Mouse (Mus musculus) spleen, postnatal 10 days (tissue): Measurements from ENCODE around the gene Txlna.

Experiments
- DNase-seq, 2 experiments: peaks; one replicate each; pipeline ENCODE4 v3.0.0; 2021 to 2022; ENCODE audit warnings: low spot score in 2 of 2

Gene Txlna

GRCm38 (mm10) chr4:129625029-129625370 is 15.9 kb downstream of the Txlna start:
- DNase-seq: peak; percentile 47 to 82

GRCm38 (mm10) chr4:129624281-129625028 is 16.4 kb downstream of the Txlna start:
- DNase-seq: peak; percentile 53 to 84

GRCm38 (mm10) chr4:129623681-129624091 is 17.2 kb downstream of the Txlna start, which contains the start of gene Ccdc28b:
Gene Ccdc28b (minus strand): TSS chr4:129623947.
- DNase-seq: peak; percentile 45 to 46

- DNase-seq: no peak
Observed at GRCm38 (mm10) chr4:129622803-129623535, 17.9 kb downstream of the Txlna start.

DNA sequence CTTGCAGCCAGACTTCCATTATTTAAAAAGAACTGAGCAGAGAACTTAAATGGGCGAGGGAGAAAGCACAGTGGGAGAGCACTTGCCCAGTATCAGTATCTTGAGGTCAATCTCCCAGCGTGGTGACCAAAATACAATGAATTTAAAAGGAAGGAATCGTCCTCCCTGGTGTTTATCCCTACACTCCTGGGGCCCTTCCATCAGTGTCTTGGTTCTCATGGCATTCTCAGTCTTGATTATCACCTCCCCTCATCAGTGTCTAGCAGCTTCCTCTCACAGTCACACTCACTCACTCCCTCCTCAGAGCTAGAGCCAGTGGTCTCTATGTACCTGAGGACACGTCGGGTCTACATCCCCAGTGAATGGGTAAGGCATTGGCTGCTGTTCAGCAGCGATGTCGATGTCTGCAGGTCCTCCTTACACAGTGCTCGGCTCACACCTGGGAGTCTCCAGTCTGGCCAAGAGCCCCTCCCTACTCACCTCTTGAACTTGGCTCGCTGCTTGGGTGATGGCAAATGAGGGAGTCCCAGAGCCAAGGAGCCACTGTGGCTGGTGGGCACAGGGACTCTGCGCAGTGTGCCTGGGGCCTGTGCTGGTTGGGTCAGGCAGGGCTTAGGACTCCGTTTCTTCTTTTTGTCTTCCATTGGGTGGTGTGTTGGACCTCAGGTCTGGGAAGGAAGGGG is 18.6 kb downstream of the Txlna start:
- no peak for DNase-seq

- no peak for DNase-seq
Observed at GRCm38 (mm10) chr4:129621283-129621841, 19.5 kb downstream of the Txlna start.

GRCm38 (mm10) chr4:129620419-129621282 is 20.2 kb downstream of the Txlna start:
- DNase-seq: no peak

DNA sequence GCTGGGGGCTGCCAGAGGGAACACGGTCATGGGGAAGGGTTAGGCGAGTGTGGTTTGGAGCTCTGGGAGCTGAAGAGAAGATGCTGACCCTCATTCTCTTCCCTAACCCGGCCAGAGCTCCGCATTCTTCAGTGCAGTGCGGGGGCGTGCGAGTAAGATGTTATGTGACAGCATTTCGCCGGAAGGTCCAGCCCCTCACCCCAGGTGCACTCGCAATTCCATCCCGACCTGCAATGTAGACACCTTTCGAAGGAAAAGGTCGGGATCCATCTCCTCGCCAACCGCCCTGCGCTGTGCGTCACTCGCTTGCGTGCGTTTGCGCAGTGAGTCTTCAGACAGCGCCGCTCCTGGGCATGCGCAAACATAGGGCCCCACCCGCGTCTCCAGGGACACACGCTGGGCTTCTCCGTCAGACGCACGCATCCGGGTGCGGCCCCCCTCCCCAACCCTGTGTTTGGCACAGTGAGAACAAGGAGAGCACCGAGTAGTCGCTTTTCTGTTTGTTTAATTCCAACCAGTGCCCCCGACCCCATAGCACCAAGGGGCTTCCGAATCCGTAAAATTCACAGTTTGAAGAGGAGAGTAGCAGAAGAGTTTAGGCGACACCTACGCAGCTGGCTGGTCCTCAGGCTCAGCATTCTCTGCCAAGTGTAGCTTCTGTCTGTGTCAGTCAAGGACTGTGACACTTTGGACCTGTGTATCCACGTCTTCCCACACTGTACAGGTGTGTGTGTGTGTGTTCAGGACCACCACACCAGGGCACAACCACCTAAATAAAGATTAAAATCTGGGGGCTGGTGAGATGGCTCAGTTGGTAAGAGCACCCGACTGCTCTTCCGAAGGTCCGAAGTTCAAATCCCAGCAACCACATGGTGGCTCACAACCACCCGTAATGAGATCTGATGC is 21.8 kb downstream of the Txlna start, which contains the start of gene Iqcc:
Iqcc (minus strand) TSS at position 314 of the 906 bp plus-strand sequence.
- DNase-seq: peak; percentile 83 to 95

DNA sequence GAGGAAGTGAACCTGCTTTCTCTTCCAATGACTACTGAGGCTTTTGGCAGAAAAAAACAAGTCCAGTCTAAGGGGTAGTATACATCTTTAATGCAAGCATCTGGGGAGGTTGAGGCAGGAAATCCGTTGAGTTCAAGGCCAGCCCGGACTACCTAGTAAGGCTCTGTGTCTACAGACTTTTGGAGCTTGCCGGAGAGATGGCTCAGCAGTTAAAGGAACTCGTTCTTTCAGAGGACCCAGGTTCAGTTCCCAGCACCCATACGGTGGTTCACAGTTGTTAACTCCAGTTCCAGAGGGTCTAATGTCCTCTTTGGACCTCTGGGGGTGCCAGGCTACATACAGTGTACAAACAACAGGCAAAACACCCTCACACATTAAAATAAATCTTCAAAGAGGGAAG is 22.8 kb downstream of the Txlna start:
- no peak for DNase-seq

- no peak for DNase-seq
Observed at GRCm38 (mm10) chr4:129617121-129617641, 23.7 kb downstream of the Txlna start.

- no peak for DNase-seq
Observed at GRCm38 (mm10) chr4:129616631-129617030, 24.2 kb downstream of the Txlna start.

- DNase-seq: no peak
Observed at GRCm38 (mm10) chr4:129615801-129616290, 25.0 kb downstream of the Txlna start.

DNA sequence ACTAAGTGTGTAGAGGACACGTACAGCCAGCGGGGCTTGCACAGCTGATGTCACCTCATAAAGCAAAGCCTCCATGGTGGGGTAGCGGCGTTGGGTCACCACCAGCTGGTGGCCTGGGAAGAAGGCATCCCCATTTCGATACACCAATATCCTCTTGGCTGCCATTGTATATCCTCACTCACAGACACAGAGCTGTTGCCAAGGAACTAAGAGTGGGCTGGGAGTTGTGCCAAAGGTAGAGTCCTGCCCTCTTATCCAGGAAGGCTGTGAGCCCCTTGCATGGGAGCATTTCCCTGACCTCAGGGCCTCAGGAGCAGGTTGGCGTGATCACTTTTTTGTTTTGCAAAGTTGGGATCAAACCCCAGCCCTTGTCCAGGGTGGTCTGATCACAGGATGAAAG is 26.8 kb downstream of the Txlna start, which contains the start of gene Dcdc2b:
Dcdc2b (minus strand) TSS at position 165 of the 400 bp plus-strand sequence.
- DNase-seq: no peak

- DNase-seq: no peak
Observed at GRCm38 (mm10) chr4:129610472-129610871, 30.4 kb downstream of the Txlna start.

DNA sequence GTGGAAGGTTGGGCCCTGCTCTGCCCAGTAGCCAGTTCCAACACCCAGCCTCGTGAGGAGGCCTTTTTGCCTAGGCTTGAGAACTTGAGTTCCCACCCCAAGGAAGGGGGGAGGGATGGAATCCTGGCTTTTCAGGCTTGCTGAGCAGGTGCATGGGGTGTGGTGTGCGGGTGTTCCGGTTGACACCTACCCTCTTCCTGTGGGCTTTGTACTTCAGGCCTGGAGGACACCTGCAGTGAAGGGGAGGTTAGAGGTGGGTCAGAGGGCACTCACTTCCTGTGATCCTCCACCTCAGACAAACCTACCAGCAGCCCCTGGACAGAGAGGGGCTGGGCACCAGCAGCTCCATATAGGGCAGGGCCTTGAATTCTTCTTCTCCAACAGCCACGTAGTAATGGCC is 30.8 kb downstream of the Txlna start:
- DNase-seq: no peak

DNA sequence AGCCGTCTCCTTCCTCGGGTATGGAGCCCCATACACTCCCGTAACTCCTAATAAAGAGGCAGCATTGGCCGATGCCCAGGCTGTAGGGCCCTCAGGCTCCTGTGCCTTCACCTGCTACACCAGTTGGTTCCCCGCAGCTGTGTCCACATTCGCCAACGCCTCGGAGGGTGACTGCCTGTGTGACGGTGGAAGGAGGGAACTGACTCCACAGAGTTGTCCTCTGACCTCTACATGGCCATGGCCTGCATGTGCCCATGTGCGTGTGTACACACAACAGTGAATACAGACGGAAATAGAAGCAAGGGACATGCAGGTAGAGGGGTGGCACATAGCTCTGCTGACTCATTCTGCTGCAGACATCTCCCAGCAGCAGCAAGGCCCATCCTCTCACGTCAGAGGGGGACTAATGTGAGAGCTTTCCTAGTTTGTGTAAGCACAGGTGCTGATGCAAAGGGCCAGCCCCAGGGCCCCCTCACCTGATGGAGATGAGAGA is 31.7 kb downstream of the Txlna start:
- no peak for DNase-seq

DNA sequence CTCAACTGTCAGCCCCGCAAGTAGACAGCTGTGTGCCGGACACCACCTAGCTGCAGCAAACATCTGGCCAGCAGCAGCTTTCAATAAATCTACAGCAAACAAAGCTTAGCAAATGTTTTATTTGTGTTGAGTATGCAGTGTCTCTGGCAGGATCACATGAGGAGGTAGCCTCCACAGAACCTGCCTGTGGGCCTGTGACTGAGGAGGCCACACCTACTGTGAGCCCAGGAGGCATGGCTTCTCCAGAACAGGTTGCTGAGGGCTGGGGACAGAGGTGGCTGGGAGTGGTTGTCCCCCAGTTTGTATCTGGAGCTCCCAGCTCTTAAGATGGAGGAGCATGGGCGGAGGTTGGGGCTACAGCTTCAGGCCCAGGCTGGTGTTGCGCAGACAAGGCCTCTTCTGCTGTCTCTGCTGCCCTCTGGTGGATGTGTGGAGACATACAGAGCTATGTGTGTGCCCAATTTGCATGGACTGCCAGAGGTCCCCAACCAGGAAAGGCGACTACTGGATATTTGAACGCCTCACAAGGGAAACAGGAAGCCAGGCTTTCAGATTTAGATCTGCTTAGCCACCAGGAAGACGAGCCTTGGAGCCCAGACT is 32.3 kb downstream of the Txlna start:
- DNase-seq: peak; percentile 73 to 90

GRCm38 (mm10) chr4:129600233-129601158 is 40.4 kb downstream of the Txlna start, which contains the start of the genes Eif3i and Tmem234:
Gene Eif3i (minus strand): TSS chr4:129600648.
Gene Tmem234 (plus strand): TSS chr4:129600668.
- peak; percentile 75 to 88 for DNase-seq
